Mouse (Mus musculus): Measurements from ENCODE around the gene Foxc1. TPM values are rescaled to one million over a fixed set of nuclear protein-coding genes. Genes with fewer than 3 reads are reported as not detected.

The Foxc1 gene
- polyA plus RNA-seq, 1 experiment from 2014 or later = 0.03 TPM

DNA sequence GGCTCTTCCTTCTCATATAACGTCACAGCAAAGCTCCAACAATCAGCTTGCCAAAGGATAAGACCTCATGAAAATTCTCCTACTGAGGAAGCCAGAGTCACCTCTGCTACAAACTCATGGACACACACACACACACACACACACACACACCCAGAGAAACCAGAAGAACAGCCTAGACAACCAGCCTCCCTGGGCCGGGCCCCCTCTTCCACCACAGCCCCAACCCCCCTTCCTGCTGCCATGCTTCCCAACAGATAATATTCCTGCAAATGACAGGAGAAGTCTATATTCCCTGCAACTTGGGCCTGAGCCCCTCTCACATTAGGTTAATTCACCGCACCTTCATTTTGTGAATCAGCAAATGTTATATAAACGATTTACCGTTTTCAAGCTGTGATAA lies 13.3 kb upstream of the Foxc1 start:
- Histone ChIP-seq H3K4me1 (replicated peaks) (no peaks in the 10 kb centered on the region), H3K4me3 (replicated peaks) (no peak overlapping the region), H3K4me2 (no peak overlapping the region), H3K9me3 (replicated peaks) (no peaks in the 10 kb centered on the region), H3K27ac (no peak overlapping the region), H3K27me3 (peaks cover 30% of the 10 kb centered on the region), H3K9ac (no peak overlapping the region), H3K36me3 (no peaks in the 10 kb centered on the region)
- ATAC-seq (ENCODE audit: low read depth) = no peak
- WGBS (ENCODE audit: insufficient replicate concordance) = 21% methylated on average over 5 of the region's 5 CpGs
- no peak for DNase-seq

DNA sequence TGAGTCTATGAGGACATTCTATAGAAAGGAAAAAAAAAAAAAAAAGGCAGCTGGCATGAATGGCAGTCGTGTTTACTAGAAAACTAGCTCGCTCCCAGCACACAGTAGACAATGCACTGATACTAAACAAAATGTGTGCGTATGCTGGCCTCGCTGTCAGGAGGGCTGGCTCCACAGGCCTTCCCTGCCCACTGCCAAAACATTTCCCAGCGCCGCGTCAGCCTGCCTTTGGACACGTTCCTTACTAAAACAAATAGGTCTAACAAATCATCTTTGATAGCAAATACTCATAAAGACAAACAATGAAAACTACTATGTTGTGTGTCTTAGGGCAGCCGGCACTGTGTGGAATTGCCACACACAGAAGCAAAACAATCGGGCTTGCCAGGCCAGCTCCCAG lies 9.1 kb upstream of the Foxc1 start:
- Histone ChIP-seq H3K9me3 (replicated peaks) (no peaks in the 10 kb centered on the region), H3K36me3 (no peaks in the 10 kb centered on the region), H3K4me3 (replicated peaks) (no peak overlapping the region), H3K9ac (no peak overlapping the region), H3K27me3 (peaks cover 71% of the 10 kb centered on the region), H3K4me1 (replicated peaks) (peaks cover 8% of the 10 kb centered on the region; the same call in 1 of the 2 replicates), H3K4me2 (no peak overlapping the region), H3K27ac (no peak overlapping the region)
- ATAC-seq (ENCODE audit: low read depth) (no peak), DNase-seq (no peak)
- 59% methylated on average over 10 of the region's 10 CpGs for WGBS (ENCODE audit: insufficient replicate concordance)

GRCm38 (mm10) chr13:31798075-31798474 lies 8.4 kb upstream of the Foxc1 start:
- WGBS (ENCODE audit: insufficient replicate concordance) = 20% methylated on average over 9 of the region's 9 CpGs
- Histone ChIP-seq H3K9me3 (replicated peaks) (no peaks in the 10 kb centered on the region), H3K27me3 (peaks cover 75% of the 10 kb centered on the region), H3K36me3 (no peaks in the 10 kb centered on the region), H3K4me1 (replicated peaks) (peaks cover 8% of the 10 kb centered on the region; the same call in 1 of the 2 replicates), H3K9ac (no peak overlapping the region), H3K27ac (no peak overlapping the region), H3K4me3 (replicated peaks) (no peak overlapping the region), H3K4me2 (no peak overlapping the region)
- DNase-seq (no peak), ATAC-seq (ENCODE audit: low read depth) (no peak)

DNA sequence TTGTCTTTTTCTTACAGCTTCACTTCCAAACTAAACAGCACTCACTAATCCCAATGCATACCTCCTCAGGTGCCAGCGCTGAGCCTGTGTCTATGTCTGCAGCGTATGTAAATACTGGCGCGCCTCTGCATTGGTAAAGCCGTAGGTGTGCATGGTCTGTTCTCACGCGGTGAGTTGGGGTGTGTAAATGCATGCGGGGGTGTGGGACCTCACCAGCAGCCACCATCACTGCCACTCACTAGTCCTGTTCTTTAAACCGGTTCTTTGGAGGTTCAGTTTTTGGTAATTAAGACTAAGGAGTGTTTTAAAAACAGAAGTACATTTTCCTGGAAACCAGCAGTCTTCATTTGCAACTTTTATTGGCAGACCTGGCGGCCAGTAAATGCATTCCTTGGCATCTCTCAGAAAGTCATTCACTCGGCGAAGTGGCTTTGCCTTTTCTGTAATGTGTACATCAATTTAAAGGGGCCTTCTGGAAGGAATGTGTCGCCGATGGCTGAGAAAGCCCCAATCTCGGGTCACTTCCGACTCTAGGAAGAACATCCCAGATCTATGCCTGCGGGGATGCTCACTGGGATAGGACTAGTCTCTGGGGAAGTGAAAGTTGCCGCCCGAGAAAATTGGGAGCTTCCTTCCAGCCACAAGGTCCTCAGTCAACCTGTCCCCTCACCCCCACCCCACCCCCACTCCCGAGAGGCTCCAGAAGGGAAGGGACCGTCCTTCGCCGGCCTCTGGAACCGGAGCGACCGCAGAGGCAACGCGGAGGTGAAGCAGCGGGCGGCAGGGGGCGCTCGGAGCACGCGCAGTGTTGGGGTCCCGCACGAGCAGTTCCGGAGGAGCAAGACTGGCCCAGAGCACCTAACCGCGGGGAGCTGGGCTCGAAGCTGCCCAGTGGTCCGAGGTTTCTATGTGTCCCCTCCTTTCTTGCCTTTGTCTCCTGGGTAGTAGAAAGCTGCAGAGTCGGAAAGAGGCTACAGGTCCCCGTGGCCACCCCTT lies 5.6 kb upstream of the Foxc1 start:
- Histone ChIP-seq H3K27me3 (peaks cover 87% of the 10 kb centered on the region), H3K36me3 (no peaks in the 10 kb centered on the region), H3K9ac (no peak overlapping the region), H3K4me1 (replicated peaks) (peaks cover 9% of the 10 kb centered on the region), H3K9me3 (replicated peaks) (no peaks in the 10 kb centered on the region), H3K27ac (no peak overlapping the region), H3K4me3 (replicated peaks) (peak overlapping the region; percentile 26), H3K4me2 (peak overlapping the region; percentile 39)
- peak; percentile 37 for DNase-seq
- no peak for ATAC-seq (ENCODE audit: low read depth)
- 2% methylated on average over 43 of the region's 43 CpGs for WGBS (ENCODE audit: insufficient replicate concordance)

GRCm38 (mm10) chr13:31801703-31802305 lies 4.6 kb upstream of the Foxc1 start:
- ATAC-seq (ENCODE audit: low read depth) (no peak), DNase-seq (no peak)
- peaks cover 97% of the 10 kb centered on the region for H3K27me3 ChIP-seq
- H3K27ac ChIP-seq = no peak overlapping the region
- H3K4me3 ChIP-seq (replicated peaks) = peak overlapping the region; percentile 26
- no peaks in the 10 kb centered on the region for H3K36me3 ChIP-seq
- 3% methylated on average over 25 of the region's 25 CpGs for WGBS (ENCODE audit: insufficient replicate concordance)
- peaks cover 13% of the 10 kb centered on the region for H3K4me1 ChIP-seq (replicated peaks)
- no peaks in the 10 kb centered on the region for H3K9me3 ChIP-seq (replicated peaks)
- H3K9ac ChIP-seq = no peak overlapping the region
- peak overlapping the region; percentile 39 for H3K4me2 ChIP-seq

DNA sequence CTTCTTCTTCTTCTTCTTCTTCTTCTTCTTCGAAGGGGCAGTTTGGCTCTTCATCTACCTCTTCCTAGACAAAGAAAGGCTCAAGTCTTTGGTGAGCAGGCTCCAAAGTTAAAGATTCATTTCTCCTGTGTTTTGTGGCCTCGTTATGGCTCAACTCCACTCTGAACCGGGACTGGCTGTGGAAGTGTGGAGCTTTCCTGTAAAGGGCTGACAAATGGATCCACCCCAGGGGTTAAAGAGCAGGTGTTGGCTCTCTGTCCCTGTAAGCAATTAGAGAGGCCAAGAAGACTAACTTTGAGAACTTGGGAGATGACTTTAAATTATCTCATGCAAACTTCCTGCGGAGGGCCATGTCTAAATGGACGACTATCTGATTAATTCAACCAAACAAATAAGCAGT lies 4.0 kb upstream of the Foxc1 start:
- H3K4me2 ChIP-seq = no peak overlapping the region
- no peak overlapping the region for H3K27ac ChIP-seq
- H3K4me1 ChIP-seq (replicated peaks) = peaks cover 20% of the 10 kb centered on the region
- H3K36me3 ChIP-seq = no peaks in the 10 kb centered on the region
- peaks cover 100% of the 10 kb centered on the region for H3K27me3 ChIP-seq
- no peaks in the 10 kb centered on the region for H3K9me3 ChIP-seq (replicated peaks)
- ATAC-seq (ENCODE audit: low read depth) = no peak
- 3% methylated on average over 5 of the region's 5 CpGs for WGBS (ENCODE audit: insufficient replicate concordance)
- H3K4me3 ChIP-seq (replicated peaks) = no peak overlapping the region
- no peak overlapping the region for H3K9ac ChIP-seq
- DNase-seq = no peak

DNA sequence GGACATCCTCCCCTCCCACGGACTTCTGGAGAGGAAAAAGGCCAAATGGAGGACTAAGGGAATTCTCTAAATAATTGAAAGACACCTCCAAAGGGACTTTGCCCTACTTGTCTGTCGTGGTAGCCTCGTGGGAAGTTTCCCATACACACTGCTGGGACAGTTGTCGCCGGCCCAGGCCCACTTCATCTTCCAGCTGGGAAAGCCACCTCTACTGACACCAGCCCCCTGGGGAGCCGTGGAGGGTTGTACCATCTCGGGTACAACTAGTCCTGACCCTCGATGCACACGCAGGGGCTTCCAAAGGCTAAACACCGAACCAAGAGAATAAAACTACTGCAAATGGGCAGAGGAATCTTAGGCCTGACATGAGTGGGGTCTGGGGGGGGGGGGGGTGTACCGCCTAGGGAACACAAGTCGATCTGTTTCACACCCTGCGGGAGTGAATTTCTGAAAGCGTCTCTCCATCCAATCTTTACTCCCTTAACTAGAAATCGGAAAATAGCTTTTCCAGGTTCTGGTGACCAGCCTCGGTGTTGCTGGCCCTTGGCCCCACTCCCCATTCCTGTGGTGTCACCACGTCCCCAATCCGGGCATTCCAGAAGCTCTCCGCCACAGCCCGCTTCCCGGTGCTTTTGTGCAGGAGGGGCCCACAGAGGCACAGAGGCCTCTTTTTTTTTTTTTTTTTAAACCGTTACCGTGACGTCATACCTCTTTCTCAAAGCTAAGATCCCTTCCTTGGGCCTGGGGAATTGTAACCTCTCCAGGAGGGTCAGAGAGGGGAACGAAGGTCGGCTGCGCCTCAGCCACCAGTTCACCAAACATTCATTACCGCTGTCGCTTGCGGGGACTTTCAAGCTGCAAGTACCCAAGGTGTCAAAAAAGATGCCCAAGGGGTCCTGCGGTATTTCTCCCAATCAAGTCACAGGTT lies 3.0 kb upstream of the Foxc1 start:
- no peak for DNase-seq
- Histone ChIP-seq H3K9ac (no peak overlapping the region), H3K27ac (no peak overlapping the region), H3K27me3 (peaks cover 100% of the 10 kb centered on the region), H3K36me3 (no peaks in the 10 kb centered on the region), H3K4me1 (replicated peaks) (peaks cover 29% of the 10 kb centered on the region), H3K4me2 (no peak overlapping the region), H3K9me3 (replicated peaks) (no peaks in the 10 kb centered on the region), H3K4me3 (replicated peaks) (no peak overlapping the region)
- WGBS (ENCODE audit: insufficient replicate concordance) = 3% methylated on average over 31 of the region's 31 CpGs
- ATAC-seq (ENCODE audit: low read depth) = no peak

DNA sequence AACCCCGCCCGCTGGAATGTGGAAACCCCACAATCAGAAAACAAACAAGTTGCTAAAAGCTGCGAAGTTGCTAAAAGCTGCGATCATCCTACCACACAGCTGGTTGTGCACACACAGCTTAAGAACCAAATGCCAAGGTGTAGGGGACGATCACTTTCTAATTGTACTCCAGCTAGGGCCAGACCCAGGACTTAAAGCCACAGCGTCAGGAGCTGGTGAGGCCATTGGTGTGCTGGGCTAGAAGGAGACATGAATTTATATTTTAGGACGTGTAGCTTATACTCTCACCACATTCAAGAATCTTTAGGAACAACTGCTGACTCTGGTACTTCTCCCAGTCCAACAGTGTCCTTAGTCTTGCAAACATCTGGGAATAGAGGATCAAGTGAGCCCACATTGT lies 1.9 kb upstream of the Foxc1 start:
- no peak overlapping the region for H3K9ac ChIP-seq
- no peak overlapping the region for H3K4me3 ChIP-seq (replicated peaks)
- no peaks in the 10 kb centered on the region for H3K36me3 ChIP-seq
- peaks cover 32% of the 10 kb centered on the region for H3K4me1 ChIP-seq (replicated peaks)
- no peak overlapping the region for H3K4me2 ChIP-seq
- no peak overlapping the region for H3K27ac ChIP-seq
- ATAC-seq (ENCODE audit: low read depth) (no peak), DNase-seq (no peak)
- peaks cover 98% of the 10 kb centered on the region for H3K27me3 ChIP-seq
- WGBS (ENCODE audit: insufficient replicate concordance) = 8% methylated on average over 7 of the region's 7 CpGs
- H3K9me3 ChIP-seq (replicated peaks) = no peaks in the 10 kb centered on the region

- WGBS (ENCODE audit: insufficient replicate concordance) = 2% methylated on average over 28 of the region's 34 CpGs
- ATAC-seq (ENCODE audit: low read depth) = 0 out of 2 replicates have a peak, but pooled peaks have one; percentile 32
- Histone ChIP-seq H3K4me3 (replicated peaks) (peak overlapping the region; percentile 58), H3K4me1 (replicated peaks) (peaks cover 35% of the 10 kb centered on the region), H3K27me3 (peaks cover 96% of the 10 kb centered on the region), H3K9ac (no peak overlapping the region; the same call in 1 of the 2 replicates), H3K4me2 (peak overlapping the region; percentile 77), H3K9me3 (replicated peaks) (no peaks in the 10 kb centered on the region), H3K27ac (no peak overlapping the region), H3K36me3 (no peaks in the 10 kb centered on the region)
- no peak for DNase-seq
These were observed 504 bp upstream of the Foxc1 start for GRCm38 (mm10) chr13:31805831-31806427.

- Histone ChIP-seq H3K27me3 (peaks cover 96% of the 10 kb centered on the region), H3K9ac (peak overlapping the region; percentile 45), H3K4me1 (replicated peaks) (peaks cover 30% of the 10 kb centered on the region), H3K27ac (no peak overlapping the region), H3K36me3 (no peaks in the 10 kb centered on the region), H3K9me3 (replicated peaks) (no peaks in the 10 kb centered on the region), H3K4me2 (peak overlapping the region; percentile 77), H3K4me3 (replicated peaks) (peak overlapping the region; percentile 58)
- ATAC-seq (ENCODE audit: low read depth) = no peak
- no peak for DNase-seq
- under 1% methylated on average over 98 of the region's 101 CpGs for WGBS (ENCODE audit: insufficient replicate concordance)
These were observed 680 bp downstream of the Foxc1 start for GRCm38 (mm10) chr13:31806890-31807735.
